Mouse (Mus musculus) urinary bladder, postnatal 10 days (tissue): ENCODE data around the gene Galp.
"Not testable (repeated sequence)": the region's sequence is repeated elsewhere in the genome, so short reads cannot be mapped to it uniquely, and the experiment has no call there.

Source experiments
- DNase-seq: peaks from one replicate; pipeline ENCODE4 v3.0.0; 2022; ENCODE audit warnings: low spot score

Gene Galp

DNA sequence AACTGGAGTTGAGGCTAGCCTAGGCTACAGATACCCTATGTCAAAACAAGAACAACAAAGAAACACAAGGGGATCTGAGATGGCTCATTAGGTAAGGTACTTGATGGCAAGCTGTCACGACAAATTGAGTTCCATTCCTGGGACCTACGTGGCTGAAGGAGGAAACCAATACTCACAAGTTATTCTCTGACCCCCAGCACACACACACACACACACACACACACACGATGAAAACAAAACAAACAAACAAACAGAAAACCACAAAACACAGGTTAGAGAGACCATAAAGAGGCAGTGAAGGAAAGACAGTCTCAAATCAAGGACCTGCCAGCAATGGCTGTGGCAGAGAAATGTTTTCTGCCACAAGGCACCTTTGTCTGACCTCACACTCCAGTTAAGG lies at the start of gene Galp:
TSS of gene Galp (plus strand) at position 301 of the 400 bp plus-strand sequence.
- no peak for DNase-seq

- DNase-seq = no peak
These were observed 49.2 kb upstream of the Galp start for GRCm38 (mm10) chr7:6147688-6148087.

GRCm38 (mm10) chr7:6151266-6151665 lies 45.6 kb upstream of the Galp start:
- no peak for DNase-seq

DNA sequence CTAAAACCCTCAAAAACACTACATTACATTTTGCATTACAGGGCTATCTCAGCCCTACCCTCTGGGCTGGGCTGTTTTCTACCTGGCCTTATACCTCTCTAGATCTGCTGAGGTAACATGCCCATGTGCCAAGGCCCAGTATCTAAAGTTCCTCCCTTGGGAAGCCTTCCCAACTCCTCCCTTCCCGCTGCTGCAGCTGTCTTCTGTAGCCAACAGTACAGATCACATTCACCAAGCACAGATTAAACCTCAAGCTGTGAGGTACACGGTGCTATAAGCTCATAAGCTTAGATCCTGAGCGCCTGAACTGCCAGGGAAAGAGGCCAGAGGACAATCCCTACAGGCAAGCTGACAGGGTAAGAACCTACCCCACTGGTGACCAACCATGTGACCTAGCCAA lies 44.9 kb upstream of the Galp start:
- no peak for DNase-seq

GRCm38 (mm10) chr7:6153131-6153530 lies 43.8 kb upstream of the Galp start:
- DNase-seq = no peak

GRCm38 (mm10) chr7:6154164-6154563 lies 42.7 kb upstream of the Galp start:
- DNase-seq = no peak

DNA sequence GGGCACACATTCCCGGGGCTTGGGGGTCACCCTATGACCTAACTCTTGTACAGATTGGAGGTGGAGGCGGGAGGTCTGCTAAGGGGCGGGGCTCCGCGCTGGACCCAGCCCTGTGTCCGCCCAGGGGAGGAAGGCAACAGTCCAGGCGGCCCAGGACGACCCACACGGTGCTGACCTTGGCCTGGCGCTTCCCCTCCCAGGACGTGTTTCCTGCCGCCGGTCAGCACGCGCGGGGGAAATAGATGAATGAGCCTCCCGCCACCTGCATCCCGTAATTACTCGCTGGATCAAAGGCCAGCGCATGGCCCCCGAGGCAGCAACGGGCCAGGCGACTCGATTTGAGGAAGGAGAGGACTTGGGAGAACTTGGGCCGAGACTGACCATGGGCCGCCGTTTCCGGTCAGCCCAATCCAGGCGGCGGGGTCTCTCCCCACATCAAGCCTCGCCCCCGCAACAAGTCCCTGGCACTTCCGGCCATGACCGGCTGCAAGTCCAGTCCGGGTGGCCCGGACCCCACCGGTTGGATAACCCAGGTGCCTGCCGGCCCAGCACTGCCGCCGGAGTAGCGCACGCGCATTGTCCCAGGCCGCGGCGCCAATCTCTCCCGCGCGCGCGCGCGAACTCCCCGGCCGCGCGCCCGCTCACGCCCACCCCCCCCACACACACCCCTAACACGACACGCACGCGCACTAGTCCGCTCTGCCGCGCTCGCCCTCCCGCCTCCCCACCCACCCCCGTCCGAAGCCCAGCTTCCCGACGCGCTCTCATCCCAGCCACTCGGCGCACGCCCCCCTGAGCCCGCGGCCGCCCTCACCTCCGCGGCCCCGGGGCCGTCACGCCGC lies 41.6 kb upstream of the Galp start:
- peak; percentile 35 for DNase-seq

DNA sequence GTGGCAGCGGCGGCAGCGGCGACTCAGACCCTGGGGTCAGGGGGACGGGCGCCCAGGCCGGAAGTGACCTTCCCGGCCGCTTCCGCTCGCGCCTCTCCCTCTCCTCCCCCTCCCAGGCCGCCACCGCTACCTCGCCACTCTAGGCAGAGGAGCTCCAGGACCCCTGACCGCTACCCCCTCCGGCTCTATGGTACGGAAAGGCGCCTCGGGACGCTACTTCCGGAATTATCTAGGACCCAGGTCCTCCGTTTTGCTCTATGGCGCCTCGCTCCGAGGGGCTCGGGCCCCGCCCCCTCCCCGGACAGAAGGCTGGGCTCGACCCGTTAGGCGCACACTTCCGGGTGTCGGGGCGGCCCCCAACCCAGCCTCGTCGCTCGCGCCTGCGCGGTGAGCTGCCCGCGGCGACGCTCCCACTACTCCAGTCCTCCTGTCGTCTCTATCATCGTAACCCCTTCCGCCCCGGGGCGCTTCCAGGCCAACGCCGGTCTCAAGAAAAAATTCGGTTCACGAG lies 40.9 kb upstream of the Galp start, which contains the start of gene Zfp787:
TSS of gene Zfp787 (minus strand) at position 97 of the 511 bp plus-strand sequence.
- peak; percentile 83 for DNase-seq

GRCm38 (mm10) chr7:6156901-6157472 lies 39.9 kb upstream of the Galp start:
- no peak for DNase-seq

DNA sequence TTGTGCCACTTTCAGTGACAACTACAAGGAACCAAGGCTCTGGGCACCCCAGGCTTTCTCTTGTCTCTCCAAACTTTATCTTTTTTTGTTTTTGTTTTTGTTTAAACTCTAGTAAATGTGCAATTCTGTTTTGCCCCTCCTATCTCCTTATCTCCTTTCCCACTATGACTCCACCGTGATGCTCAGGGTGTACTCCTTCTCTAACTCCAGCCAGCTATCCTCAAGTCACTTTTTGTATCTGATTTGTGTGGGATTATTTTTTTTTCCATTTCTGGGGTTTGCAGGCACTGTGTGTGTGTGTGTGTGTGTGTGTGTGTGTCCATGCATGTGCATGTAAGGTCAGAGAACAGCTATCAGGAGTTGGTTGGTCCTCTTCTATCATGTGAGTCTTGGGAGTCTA lies 39.4 kb upstream of the Galp start:
- DNase-seq = no peak

- DNase-seq = no peak
These were observed 37.3 kb upstream of the Galp start for GRCm38 (mm10) chr7:6159604-6160003.

DNA sequence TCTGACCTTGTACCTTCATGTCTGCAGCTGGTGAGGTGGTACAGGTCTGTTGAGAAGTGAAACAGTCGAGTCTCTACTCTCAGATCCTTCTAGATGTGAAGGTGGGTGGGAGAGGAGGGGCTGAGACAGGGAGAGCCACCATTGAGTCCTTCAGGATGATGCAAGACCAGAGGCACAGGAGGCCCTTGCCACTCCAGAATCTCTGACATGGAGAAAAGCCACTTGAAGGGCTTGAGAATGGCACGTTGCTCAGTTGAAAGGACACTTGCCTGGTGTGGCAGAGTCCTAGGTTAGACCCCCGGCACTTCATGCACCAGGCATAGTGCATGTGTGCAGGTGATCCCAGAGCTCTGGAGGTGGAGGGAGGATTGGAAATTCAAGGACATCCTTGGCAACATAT lies 35.3 kb upstream of the Galp start:
- no peak for DNase-seq

GRCm38 (mm10) chr7:6162172-6162571 lies 34.7 kb upstream of the Galp start:
- DNase-seq = no peak

DNA sequence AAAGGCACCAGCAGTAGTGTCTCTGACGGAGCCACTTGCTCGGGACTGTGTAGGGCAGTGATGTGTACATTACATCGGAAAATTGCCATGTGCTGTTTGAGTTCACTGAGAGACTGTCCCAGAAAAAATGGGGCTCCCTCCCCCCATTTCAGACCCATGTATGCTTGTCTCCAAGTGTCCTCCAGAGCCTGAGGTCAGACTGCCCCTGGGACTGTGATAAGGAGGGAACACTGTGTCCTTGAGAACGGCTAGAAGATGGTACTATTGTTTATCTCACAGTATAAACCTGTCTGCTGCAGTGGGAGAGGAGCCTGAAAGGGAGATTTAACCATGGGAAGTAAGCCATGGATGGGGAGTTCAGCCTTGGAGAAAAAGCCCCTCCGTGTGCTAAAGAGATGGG lies 32.2 kb upstream of the Galp start:
- no peak for DNase-seq

DNA sequence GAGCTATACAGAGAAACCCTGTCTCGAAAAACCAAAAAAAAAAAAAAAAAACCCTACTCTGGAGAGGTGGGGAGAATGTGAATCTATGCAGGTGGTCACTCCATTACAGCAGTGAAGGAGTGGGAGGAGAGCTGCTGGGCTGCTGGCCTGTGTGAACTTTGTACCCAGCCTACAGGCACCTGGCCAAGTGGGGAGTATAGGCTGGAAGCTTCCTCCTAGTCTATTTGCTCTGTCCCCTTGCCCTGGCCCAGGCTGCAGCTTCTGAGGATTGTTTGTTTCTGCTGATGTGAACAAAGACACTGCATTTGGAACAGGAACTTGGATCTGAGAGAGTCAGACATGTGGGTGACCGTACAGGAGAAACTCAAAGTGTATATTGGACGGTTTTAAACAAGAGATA lies 27.5 kb upstream of the Galp start:
- no peak for DNase-seq

- DNase-seq = no peak
These were observed 26.5 kb upstream of the Galp start for GRCm38 (mm10) chr7:6170391-6170790.

- no peak for DNase-seq
These were observed 26.0 kb upstream of the Galp start for GRCm38 (mm10) chr7:6170871-6171270.

- no peak for DNase-seq
These were observed 25.4 kb upstream of the Galp start for GRCm38 (mm10) chr7:6171444-6172005.

DNA sequence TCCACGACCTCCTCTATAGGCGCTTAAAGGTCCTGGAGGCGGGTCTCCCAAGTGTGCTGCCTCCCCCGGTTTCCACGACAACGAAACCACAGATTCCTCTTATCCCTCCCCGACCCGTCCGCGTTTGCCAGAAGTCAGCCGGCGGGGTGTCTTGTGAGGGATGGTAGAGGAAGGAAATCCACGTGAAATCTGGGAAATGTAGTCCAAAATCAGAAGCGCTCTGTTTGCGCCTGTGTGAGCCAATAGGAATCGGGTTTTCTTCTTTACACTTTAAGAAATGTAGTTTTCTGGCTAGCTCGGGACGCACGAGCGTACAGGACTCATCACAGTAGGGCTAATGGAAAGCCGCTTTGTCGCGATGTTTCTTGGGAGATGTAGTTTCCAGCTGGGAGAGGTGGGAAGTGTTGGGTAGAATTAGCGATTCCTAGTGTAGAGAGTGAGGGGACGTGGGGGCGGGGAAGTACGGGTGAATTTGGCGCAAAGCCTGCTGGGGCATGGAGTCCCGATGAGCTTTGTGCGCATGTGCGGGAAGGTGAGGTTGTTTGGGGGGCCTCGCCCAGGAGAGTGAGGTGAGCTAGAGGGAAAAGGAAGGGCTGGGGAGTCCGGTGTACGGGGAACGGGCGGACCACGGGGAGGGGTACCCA lies 24.8 kb upstream of the Galp start, which contains the start of gene Zfp444:
TSS of gene Zfp444 (plus strand) at position 221 of the 644 bp plus-strand sequence.
- peak; percentile 87 for DNase-seq

- DNase-seq = peak; percentile 16
These were observed 24.1 kb upstream of the Galp start for GRCm38 (mm10) chr7:6172674-6173244.

DNA sequence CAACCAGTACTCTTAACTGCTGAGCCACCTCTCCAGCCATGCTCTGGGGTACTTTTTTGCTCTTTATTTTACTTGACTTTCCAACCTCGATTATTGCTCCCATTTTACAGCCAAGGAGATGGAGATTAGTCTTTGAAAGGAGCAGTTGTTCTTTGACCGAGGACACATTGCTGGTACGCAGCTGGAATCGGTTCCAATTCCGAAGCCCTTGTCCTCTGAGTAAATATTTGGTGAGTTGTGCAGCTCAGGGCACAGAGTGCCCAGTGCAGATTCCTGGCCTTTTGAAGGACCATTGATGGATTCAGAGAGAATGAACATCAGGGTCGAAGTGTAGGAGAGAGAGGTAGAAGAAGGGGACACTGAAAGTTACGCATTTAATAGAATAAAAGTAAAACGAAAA lies 23.0 kb upstream of the Galp start:
- DNase-seq = no peak

GRCm38 (mm10) chr7:6174365-6174987 lies 22.4 kb upstream of the Galp start:
- DNase-seq = not testable (repeated sequence)
